Mouse (Mus musculus) cortical plate, adult 2 months (tissue): ENCODE data around the gene Hes3. TPM values are rescaled to one million over a fixed set of nuclear protein-coding genes. Genes with fewer than 3 reads are reported as not detected.

Experiments used
- H3K27ac ChIP-seq: fragments of 200-500 bp; 2 replicates; pipeline ENCODE4 v1.5.1; 2012; ENCODE audit warnings: low read length, control low read depth, inconsistent platforms; ENCODE audit not compliant: insufficient read depth
- H3K4me1 ChIP-seq: fragments of 200-500 bp; 2 replicates; pipeline ENCODE4 v1.6.1; 2011; ENCODE audit warnings: low read length; ENCODE audit not compliant: control insufficient read depth, insufficient read depth
- H3K4me3 ChIP-seq: fragments of 200-500 bp; 2 replicates; pipeline ENCODE4 v1.5.1; 2011; ENCODE audit warnings: mild to moderate bottlenecking, low read length, control low read depth; ENCODE audit not compliant: insufficient read depth
- CTCF ChIP-seq: fragments of 200-500 bp; IDR thresholded peaks from 2 replicates; pipeline ENCODE4 v1.5.1; 2011; ENCODE audit warnings: mild to moderate bottlenecking, control low read depth, low read length; ENCODE audit not compliant: insufficient read depth; ENCODE audit errors: extremely low read depth
- POLR2A ChIP-seq: fragments of 200-500 bp; IDR thresholded peaks from 2 replicates; pipeline ENCODE4 v1.6.1; 2011; ENCODE audit warnings: mild to moderate bottlenecking, low read length, control low read depth; ENCODE audit not compliant: insufficient read depth; ENCODE audit errors: extremely low read depth
- polyA plus RNA-seq: library from polyadenylated mRNA; depleted of rRNA; stranded (reverse); fragments of >200 nt; gene quantifications from 2 replicates; pipeline ENCODE4 v1.2.3, GENCODE M21; 2012

Gene Hes3
- polyA plus RNA-seq, 1 experiment = 1.2 TPM

- H3K4me3 ChIP-seq = 0 out of 2 replicates have a peak overlapping the region, but pooled peaks have one; percentile 6
- TF ChIP-seq POLR2A (no peak), CTCF (peak; percentile 45)
Observed at GRCm38 (mm10) chr4:152283186-152283950, 8.1 kb downstream of the Hes3 start.

GRCm38 (mm10) chr4:152282721-152283120 lies 8.7 kb downstream of the Hes3 start:
- H3K4me1 ChIP-seq = peaks cover 5% of the 10 kb centered on the region; the same call in 1 of the 2 replicates
- no peak overlapping the region for H3K27ac ChIP-seq
- no peak overlapping the region for H3K4me3 ChIP-seq
- TF ChIP-seq CTCF = no peak
- no peak for TF ChIP-seq POLR2A

More at GRCm38 (mm10) chr4:152283186-152283950, 8.1 kb downstream of the Hes3 start:
- Histone ChIP-seq H3K4me1 (peaks cover 5% of the 10 kb centered on the region; the same call in 1 of the 2 replicates), H3K27ac (no peak overlapping the region)

DNA sequence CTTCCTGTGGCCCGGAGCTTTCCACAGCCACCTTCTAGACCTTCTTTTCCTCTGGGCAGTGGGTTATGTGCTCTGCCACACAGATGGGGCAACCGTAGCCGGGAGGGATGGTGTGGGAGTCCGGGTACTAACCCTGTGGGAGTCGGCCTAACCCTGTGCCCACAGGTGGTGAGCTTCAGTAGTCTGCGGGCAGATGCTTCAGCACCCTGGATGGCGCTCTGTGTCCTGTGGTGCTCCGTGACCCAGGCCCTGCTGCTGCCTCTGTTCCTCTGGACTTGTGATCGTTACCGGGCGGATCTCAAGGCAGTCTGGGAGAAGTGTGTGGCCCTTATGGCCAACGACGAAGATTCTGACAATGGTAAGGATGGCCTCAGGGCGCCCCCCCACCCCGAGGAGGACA lies 9.9 kb downstream of the Hes3 start:
- no peak overlapping the region for H3K4me3 ChIP-seq
- peaks cover 5% of the 10 kb centered on the region; the same call in 1 of the 2 replicates for H3K4me1 ChIP-seq
- no peak for TF ChIP-seq POLR2A
- no peak for TF ChIP-seq CTCF
- H3K27ac ChIP-seq = no peak overlapping the region

DNA sequence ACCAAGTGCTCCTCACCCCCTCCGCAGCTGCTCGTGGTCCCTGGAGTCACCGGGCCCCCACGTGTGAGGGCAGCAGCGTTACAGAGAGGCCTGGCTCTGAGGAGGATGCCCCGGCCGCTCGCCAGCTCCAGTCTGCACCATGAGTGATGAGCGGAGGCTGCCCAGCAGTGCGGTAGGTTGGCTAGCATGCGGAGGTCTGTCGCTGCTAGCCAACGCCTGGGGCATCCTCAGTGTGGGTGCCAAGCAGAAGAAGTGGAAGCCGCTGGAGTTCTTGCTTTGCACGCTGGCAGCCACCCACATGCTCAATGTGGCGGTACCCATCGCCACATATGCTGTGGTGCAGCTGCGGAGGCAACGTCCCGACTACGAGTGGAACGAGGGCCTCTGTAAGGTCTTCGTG lies 12.5 kb downstream of the Hes3 start:
- TF ChIP-seq CTCF = no peak
- no peak for TF ChIP-seq POLR2A
- no peak overlapping the region for H3K27ac ChIP-seq
- H3K4me1 ChIP-seq = peaks cover 6% of the 10 kb centered on the region; the same call in 1 of the 2 replicates
- H3K4me3 ChIP-seq = no peak overlapping the region

DNA sequence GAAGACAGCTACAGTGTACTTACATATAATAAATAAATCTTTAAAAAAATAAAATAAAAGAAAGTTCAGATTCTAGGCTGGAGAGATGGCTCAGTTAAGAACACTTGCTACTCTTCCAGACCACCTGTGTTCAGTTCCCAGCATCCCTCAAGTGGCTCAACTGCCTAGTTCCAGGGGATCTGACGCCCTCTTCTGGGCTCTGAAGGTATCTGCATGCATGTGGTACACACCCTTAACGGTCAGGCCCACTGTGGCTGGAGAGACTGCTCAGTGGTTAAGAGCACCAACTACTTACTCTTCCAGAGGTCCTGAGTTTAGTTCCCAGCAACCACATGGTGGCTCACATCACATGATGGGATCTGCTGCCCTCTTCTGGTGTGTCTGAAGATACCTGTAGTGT lies 13.5 kb downstream of the Hes3 start:
- no peak overlapping the region for H3K27ac ChIP-seq

DNA sequence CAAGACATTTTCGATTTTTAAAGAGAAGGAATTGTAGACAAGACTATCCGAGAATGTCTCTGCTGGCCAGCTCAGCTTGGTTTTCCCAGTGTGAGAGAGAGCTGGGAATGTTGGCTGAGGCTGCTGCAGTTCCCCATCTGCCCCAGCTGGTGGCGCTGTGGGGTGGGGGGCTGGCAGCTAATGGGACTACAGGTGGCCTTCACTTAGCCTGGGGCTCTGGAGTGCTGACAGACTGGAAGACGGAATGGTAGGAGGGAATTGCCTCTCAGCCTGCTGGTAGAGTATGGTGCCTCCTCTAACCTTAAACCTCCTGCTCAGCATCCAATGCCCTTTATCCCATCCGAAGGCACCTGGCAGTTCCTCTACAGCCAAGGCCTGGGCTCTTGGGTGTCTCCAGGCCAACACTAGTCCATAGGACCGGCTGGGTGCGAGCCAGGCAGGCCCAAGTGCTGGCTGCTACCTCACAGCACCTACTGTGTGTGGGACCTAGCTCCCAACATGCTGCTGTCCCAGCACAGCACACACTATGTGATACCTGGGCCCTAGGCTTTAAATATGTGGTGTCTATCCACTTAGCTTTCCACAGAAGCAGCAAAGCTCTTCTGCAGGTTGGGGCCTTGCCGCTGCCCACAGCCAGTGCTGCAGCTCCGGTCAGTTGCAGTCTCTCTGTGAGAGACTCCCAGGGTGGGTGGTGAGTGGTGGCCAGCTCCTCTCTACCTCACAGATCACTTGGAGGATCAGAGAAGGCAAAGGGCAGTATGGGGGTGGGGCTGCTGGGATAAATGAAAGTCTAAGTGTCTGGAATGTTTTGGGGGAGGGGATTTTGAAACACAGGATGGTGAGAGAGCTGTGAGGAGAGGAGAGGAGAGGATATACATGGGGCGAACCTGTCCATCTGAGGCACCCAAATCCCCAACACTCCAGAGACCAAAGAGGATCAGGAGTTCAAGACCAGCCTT lies 14.8 kb downstream of the Hes3 start:
- no peak overlapping the region for H3K4me3 ChIP-seq
- H3K4me1 ChIP-seq = peaks cover 6% of the 10 kb centered on the region; the same call in 1 of the 2 replicates
- H3K27ac ChIP-seq = no peak overlapping the region
- no peak for TF ChIP-seq POLR2A
- TF ChIP-seq CTCF = peak; percentile 43

More for the DNA sequence above, 13.5 kb downstream of the Hes3 start:
- H3K4me1 ChIP-seq = peaks cover 6% of the 10 kb centered on the region; the same call in 1 of the 2 replicates
- TF ChIP-seq POLR2A = no peak
- TF ChIP-seq CTCF = no peak
- no peak overlapping the region for H3K4me3 ChIP-seq

- Histone ChIP-seq H3K27ac (no peak overlapping the region), H3K4me1 (peaks cover 6% of the 10 kb centered on the region; the same call in 1 of the 2 replicates), H3K4me3 (peak overlapping the region; percentile 48)
- TF ChIP-seq POLR2A (no peak), CTCF (no peak)
Observed at GRCm38 (mm10) chr4:152274681-152275131, 16.8 kb downstream of the Hes3 start.

GRCm38 (mm10) chr4:152273621-152274236 lies 17.7 kb downstream of the Hes3 start, which contains the start of gene Gpr153:
Gene Gpr153 (plus strand): TSS chr4:152274232.
- Histone ChIP-seq H3K4me3 (peak within 1 kb of the TSS; percentile 48), H3K27ac (no peak within 1 kb of the TSS), H3K4me1 (peaks cover 5% of the 10 kb centered on the region)
- TF ChIP-seq POLR2A = no peak
- TF ChIP-seq CTCF = no peak

GRCm38 (mm10) chr4:152273191-152273590 lies 18.3 kb downstream of the Hes3 start:
- H3K4me1 ChIP-seq = peaks cover 4% of the 10 kb centered on the region
- H3K27ac ChIP-seq = no peak overlapping the region
- H3K4me3 ChIP-seq = no peak overlapping the region
- TF ChIP-seq CTCF (no peak), POLR2A (no peak)
